7 mouse cellular contexts compared by ENCODE assay signal in genomic region chr5:134027316-134027966, GRCm38 (mm10).
DNase-seq lines count a peak whose midpoint lies in the region; ATAC-seq and TF ChIP-seq lines count a peak whose summit lies in the region.

No protein-coding gene starts in this region.

- peak; percentile 67 for ATAC-seq in forebrain, embryonic 16.5 days
- ATAC-seq in midbrain, embryonic 16.5 days = no peak

- H3K36me3 ChIP-seq in forebrain, embryonic 16.5 days (ENCODE audit: control insufficient read depth, insufficient read depth) = no peaks in the 10 kb centered on the region
- no peaks in the 10 kb centered on the region for H3K36me3 ChIP-seq in midbrain, embryonic 16.5 days (ENCODE audit: control insufficient read depth, insufficient read depth, low read length)

- WGBS in forebrain, embryonic 16.5 days = 14% methylated on average over 11 of the region's 11 CpGs
- WGBS in midbrain, embryonic 16.5 days = 23% methylated on average over 11 of the region's 11 CpGs

- TF ChIP-seq CTCF in layer of hippocampus, adult 2 months (conservative IDR thresholded peaks at IDR 0.05) = no peak

- H3K27ac ChIP-seq in layer of hippocampus, adult 2 months = no peak overlapping the region
- H3K27ac ChIP-seq in forebrain, embryonic 16.5 days (ENCODE audit: low read length) = peak overlapping the region; percentile 77
- peak overlapping the region; percentile 67 for H3K27ac ChIP-seq in midbrain, embryonic 16.5 days (ENCODE audit: low read length)

- H3K9ac ChIP-seq in forebrain, embryonic 16.5 days (replicated peaks; ENCODE audit: low read depth, low read length) = peak overlapping the region; percentile 41; the same call in 1 of the 2 replicates
- no peak overlapping the region for H3K9ac ChIP-seq in midbrain, embryonic 16.5 days (ENCODE audit: low read depth, low read length)

- H3K4me1 ChIP-seq in forebrain, embryonic 16.5 days (replicated peaks; ENCODE audit: control insufficient read depth, insufficient read depth, low read length) = peaks cover 9% of the 10 kb centered on the region; the same call in 1 of the 2 replicates
- H3K4me1 ChIP-seq in midbrain, embryonic 16.5 days (ENCODE audit: control insufficient read depth, insufficient read depth, low read length) = peaks cover 4% of the 10 kb centered on the region; the same call in 1 of the 2 replicates

- H3K4me3 ChIP-seq in layer of hippocampus, adult 2 months = no peak overlapping the region
- no peak overlapping the region for H3K4me3 ChIP-seq in forebrain, embryonic 16.5 days (replicated peaks; ENCODE audit: low read length)
- H3K4me3 ChIP-seq in midbrain, embryonic 16.5 days (ENCODE audit: low read depth, low read length) = no peak overlapping the region

- no peaks in the 10 kb centered on the region for H3K27me3 ChIP-seq in forebrain, embryonic 16.5 days (replicated peaks; ENCODE audit: control insufficient read depth, insufficient read depth, low read length)
- H3K27me3 ChIP-seq in midbrain, embryonic 16.5 days (ENCODE audit: control insufficient read depth, insufficient read depth, low read depth, low read length) = no peaks in the 10 kb centered on the region

- no peaks in the 10 kb centered on the region for H3K9me3 ChIP-seq in forebrain, embryonic 16.5 days (ENCODE audit: control insufficient read depth, low read length)
- H3K9me3 ChIP-seq in midbrain, embryonic 16.5 days (replicated peaks; ENCODE audit: control insufficient read depth, low read length, poor library complexity, severe bottlenecking) = no peaks in the 10 kb centered on the region

- peak overlapping the region; percentile 22 for H3K4me2 ChIP-seq in forebrain, embryonic 16.5 days (ENCODE audit: low read length)
- H3K4me2 ChIP-seq in midbrain, embryonic 16.5 days (ENCODE audit: low read length) = peak overlapping the region; percentile 8; the same call in 1 of the 2 replicates

- DNase-seq in layer of hippocampus, adult 2 months (ENCODE audit: low spot score in 2 of 2) = peak; percentile 16 to 17
- no peak for DNase-seq in layer of hippocampus, adult 9-10 months (ENCODE audit: low spot score)
- DNase-seq in cerebellum, adult 18-20 months = peak; percentile 55 to 58
- no peak for DNase-seq in thymus, postnatal 0 days (ENCODE audit: low spot score)
- no peak for DNase-seq in thymus, adult 18-20 months

Comparison
In these comparisons a context has a peak if more than half of its experiments do, and no peak if none do; other contexts are left out.
1. DNase-seq: peak in layer of hippocampus, adult 2 months (2 of 2) and cerebellum, adult 18-20 months (2 of 2); none in layer of hippocampus, adult 9-10 months (single experiment), thymus, postnatal 0 days (single experiment) and thymus, adult 18-20 months (0 of 2).